Comparison of ENCODE assay signal across 8 mouse cellular contexts in the genomic region with DNA sequence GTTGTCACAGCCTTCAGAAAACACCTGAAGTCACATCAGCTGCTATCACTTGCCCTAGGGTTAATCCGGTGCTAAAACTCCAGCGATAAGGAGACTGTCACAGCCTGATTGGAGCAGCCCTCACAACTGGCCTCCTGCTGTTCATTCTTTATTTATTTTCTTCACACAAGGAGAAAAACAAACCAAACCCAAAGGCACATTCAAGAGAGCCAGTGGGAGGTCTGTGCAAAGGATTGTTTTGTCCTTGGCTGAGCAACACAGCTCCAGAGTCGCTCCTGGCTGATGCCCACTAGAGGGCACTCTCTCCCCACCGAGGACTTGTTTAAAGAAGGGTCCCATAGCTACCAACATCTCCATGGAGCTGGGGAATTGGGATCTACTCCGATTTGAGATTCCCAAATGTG.
DNase-seq lines count a peak whose midpoint lies in the region; ATAC-seq and TF ChIP-seq lines count a peak whose summit lies in the region.

No protein-coding gene starts in this region.

- no peaks in the 10 kb centered on the region for H3K27me3 ChIP-seq in forebrain, embryonic 13.5 days
- H3K27me3 ChIP-seq in heart, postnatal 0 days (ENCODE audit: control insufficient read depth, insufficient read depth, low read length) = no peaks in the 10 kb centered on the region
- H3K27me3 ChIP-seq in liver, embryonic 14.5 days (ENCODE audit: control insufficient read depth, insufficient read depth, low read length) = no peaks in the 10 kb centered on the region

- peak; percentile 98 for TF ChIP-seq CTCF in heart, postnatal 0 days (IDR thresholded peaks at IDR 0.05; ENCODE audit: low read depth)
- peak; percentile 96 for TF ChIP-seq CTCF in liver, embryonic 14.5 days (IDR thresholded peaks at IDR 0.05; ENCODE audit: low read depth)
- TF ChIP-seq CTCF in olfactory bulb, adult 2 months (IDR thresholded peaks at IDR 0.05; ENCODE audit: insufficient read depth, low read depth, low read length) = peak; percentile 80

- H3K36me3 ChIP-seq in forebrain, embryonic 13.5 days (ENCODE audit: poor library complexity, severe bottlenecking) = peaks cover 9% of the 10 kb centered on the region
- peaks cover 2% of the 10 kb centered on the region; the same call in 1 of the 2 replicates for H3K36me3 ChIP-seq in heart, postnatal 0 days (replicated peaks; ENCODE audit: control insufficient read depth, insufficient read depth, low read length)
- no peaks in the 10 kb centered on the region for H3K36me3 ChIP-seq in liver, embryonic 14.5 days (replicated peaks; ENCODE audit: control insufficient read depth, insufficient read depth, low read depth)

- peak overlapping the region; percentile 24; the same call in 1 of the 2 replicates for H3K4me2 ChIP-seq in forebrain, embryonic 13.5 days
- 0 out of 2 replicates have a peak overlapping the region, but pooled peaks have one; percentile 29 for H3K4me2 ChIP-seq in heart, postnatal 0 days (ENCODE audit: low read depth, low read length)
- no peak overlapping the region for H3K4me2 ChIP-seq in liver, embryonic 14.5 days (ENCODE audit: low read depth)

- H3K9ac ChIP-seq in forebrain, embryonic 13.5 days = no peak overlapping the region
- no peak overlapping the region for H3K9ac ChIP-seq in heart, postnatal 0 days (replicated peaks; ENCODE audit: low read depth, low read length)
- no peak overlapping the region for H3K9ac ChIP-seq in liver, embryonic 14.5 days (replicated peaks)

- ATAC-seq in cerebellum, adult (ENCODE audit: insufficient number of reproducible peaks, low FRiP score, low TSS enrichment) = peak; percentile 79
- ATAC-seq in forebrain, embryonic 13.5 days = peak; percentile 85
- ATAC-seq in heart, postnatal 0 days (ENCODE audit: insufficient read depth, low read depth) = peak; percentile 80
- ATAC-seq in liver, embryonic 14.5 days (ENCODE audit: insufficient read depth) = peak; percentile 49; the same call in 1 of the 2 replicates

- under 1% methylated on average over 5 of the region's 5 CpGs for WGBS in forebrain, embryonic 13.5 days
- WGBS in heart, postnatal 0 days = 8% methylated on average over 5 of the region's 5 CpGs
- 21% methylated on average over 5 of the region's 5 CpGs for WGBS in liver, embryonic 14.5 days (ENCODE audit: insufficient replicate concordance)
- 4% methylated on average over 5 of the region's 5 CpGs for WGBS in olfactory bulb, adult 2 months

- peaks cover 53% of the 10 kb centered on the region for H3K4me1 ChIP-seq in forebrain, embryonic 13.5 days
- peaks cover 25% of the 10 kb centered on the region for H3K4me1 ChIP-seq in heart, postnatal 0 days (ENCODE audit: control insufficient read depth, insufficient read depth)
- peaks cover 2 to 5% of the 10 kb centered on the region in 2 experiments; a peak in 1 of 4 replicates for H3K4me1 ChIP-seq in liver, embryonic 14.5 days (replicated peaks; ENCODE audit: control insufficient read depth in 2 of 2, insufficient read depth in 2 of 2, low read length in 1 of 2)
- peaks cover 29% of the 10 kb centered on the region for H3K4me1 ChIP-seq in olfactory bulb, adult 2 months (ENCODE audit: control insufficient read depth, insufficient read depth, low read length)

- no peak for TF ChIP-seq EP300 in heart, postnatal 0 days (IDR thresholded peaks at IDR 0.05; ENCODE audit: low read depth)
- no peak for TF ChIP-seq EP300 in liver, embryonic 14.5 days (IDR thresholded peaks at IDR 0.05; ENCODE audit: low read depth)

- 0 out of 2 replicates have a peak overlapping the region, but pooled peaks have one; percentile 17 for H3K27ac ChIP-seq in forebrain, embryonic 13.5 days
- no peak overlapping the region for H3K27ac ChIP-seq in heart, postnatal 0 days (ENCODE audit: low read depth)
- no peak overlapping the region for H3K27ac ChIP-seq in liver, embryonic 14.5 days
- H3K27ac ChIP-seq in olfactory bulb, adult 2 months (ENCODE audit: insufficient read depth, low read depth, low read length) = peak overlapping the region; percentile 73

- no peak overlapping the region for H3K4me3 ChIP-seq in forebrain, embryonic 13.5 days
- no peak overlapping the region for H3K4me3 ChIP-seq in heart, postnatal 0 days (ENCODE audit: low read depth, low read length)
- H3K4me3 ChIP-seq in liver, embryonic 14.5 days (ENCODE audit: insufficient read depth in 1 of 2, low read depth in 2 of 2, low read length in 2 of 2) = no peak overlapping the region
- no peak overlapping the region for H3K4me3 ChIP-seq in olfactory bulb, adult 2 months (ENCODE audit: insufficient read depth, low read depth, low read length)

- peak; percentile 76 for DNase-seq in MN1 (ENCODE audit: low spot score)
- peak; percentile 72 for DNase-seq in heart, postnatal 0 days (ENCODE audit: low spot score)
- DNase-seq in kidney, postnatal 36 days = peak; percentile 76 to 85
- peak; percentile 15 to 30 (median 30) for DNase-seq in liver, embryonic 14.5 days (ENCODE audit: low read depth in 3 of 3, low spot score in 3 of 3)
- DNase-seq in urinary bladder, postnatal 4 days (ENCODE audit: low spot score in 2 of 2) = peak; percentile 61 to 80

- H3K9me3 ChIP-seq in forebrain, embryonic 13.5 days (replicated peaks) = no peaks in the 10 kb centered on the region
- no peaks in the 10 kb centered on the region for H3K9me3 ChIP-seq in heart, postnatal 0 days (replicated peaks; ENCODE audit: control insufficient read depth, low read length)
- H3K9me3 ChIP-seq in liver, embryonic 14.5 days (ENCODE audit: control insufficient read depth, low read length) = no peaks in the 10 kb centered on the region

- no peak for TF ChIP-seq POLR2A in olfactory bulb, adult 2 months (IDR thresholded peaks at IDR 0.05; ENCODE audit: insufficient read depth, low read depth, low read length)

Comparison
In these comparisons a context has a peak if more than half of its experiments do, and no peak if none do; other contexts are left out.
1. DNase-seq: peak in every context shown above with its lines; median percentile 80 in kidney, postnatal 36 days; 76 in MN1; 72 in heart, postnatal 0 days; 70 in urinary bladder, postnatal 4 days; 30 in liver, embryonic 14.5 days.
2. H3K27ac ChIP-seq: peak in forebrain, embryonic 13.5 days (single experiment) and olfactory bulb, adult 2 months (single experiment); none in heart, postnatal 0 days (single experiment) and liver, embryonic 14.5 days (single experiment).
3. Peak in every context shown above with its lines, with median percentiles within 50 percentile points of each other: ATAC-seq and CTCF ChIP-seq.